Mouse (Mus musculus) small intestine, adult 2 months (tissue): ENCODE data around the gene Wdr89. TPM values are rescaled to one million over a fixed set of nuclear protein-coding genes. Genes with fewer than 3 reads are reported as not detected.

Source experiments
- H3K27ac ChIP-seq: fragments of 200-500 bp; 2 replicates; pipeline ENCODE4 v1.5.1; 2012; ENCODE audit warnings: low read depth, low read length, control low read depth, inconsistent platforms; ENCODE audit not compliant: insufficient read depth
- H3K27me3 ChIP-seq: fragments of 200-500 bp; 2 replicates; pipeline ENCODE4 v1.6.1; 2012; ENCODE audit warnings: mild to moderate bottlenecking, moderate library complexity, low read length, inconsistent platforms; ENCODE audit not compliant: control insufficient read depth, insufficient read depth
- H3K36me3 ChIP-seq: fragments of 200-500 bp; 2 replicates; pipeline ENCODE4 v1.6.1; 2012; ENCODE audit warnings: mild to moderate bottlenecking, low read length, control low read depth, inconsistent platforms; ENCODE audit not compliant: control insufficient read depth, insufficient read depth
- H3K4me1 ChIP-seq: fragments of 200-500 bp; 2 replicates; pipeline ENCODE4 v1.6.1; 2012; ENCODE audit warnings: low read length, inconsistent platforms, mixed read lengths; ENCODE audit not compliant: control insufficient read depth, insufficient read depth, insufficient read length
- H3K4me3 ChIP-seq: fragments of 200-500 bp; 2 replicates; pipeline ENCODE4 v1.5.1; 2012; ENCODE audit warnings: low read depth, mild to moderate bottlenecking, control low read depth, inconsistent platforms, low read length, moderate library complexity
- CTCF ChIP-seq: fragments of 200-500 bp; IDR thresholded peaks from 2 replicates; pipeline ENCODE4 v1.5.1; 2012; ENCODE audit warnings: low read depth, mild to moderate bottlenecking, control low read depth, inconsistent platforms, low read length, moderate library complexity, mixed read lengths; ENCODE audit not compliant: insufficient replicate concordance, insufficient read length; ENCODE audit errors: extremely low read depth
- POLR2A ChIP-seq: fragments of 200-500 bp; IDR thresholded peaks from 2 replicates; pipeline ENCODE4 v1.6.1; 2012; ENCODE audit warnings: low read depth, mild to moderate bottlenecking, control low read depth, inconsistent platforms, low read length, moderate library complexity
- WGBS: fragments of 180-500 bp; shearing (Covaris S2); methylation state at CpG from one replicate; pipeline ENCODE4 v1.1.7; 2018; 5-methylcytosine and 5-hydroxymethylcytosine counted together
- polyA plus RNA-seq: library from polyadenylated mRNA; depleted of rRNA; stranded (reverse); fragments of >200 nt; gene quantifications from 2 replicates; pipeline ENCODE4 v1.2.3, GENCODE M21; 2012

Gene Wdr89
- polyA plus RNA-seq, 1 experiment: 1.5 TPM

GRCm38 (mm10) chr12:75638345-75638744 lies 31.0 kb downstream of the Wdr89 start:
- Histone ChIP-seq H3K4me1 (no peaks in the 10 kb centered on the region), H3K27ac (no peak overlapping the region), H3K4me3 (no peak overlapping the region), H3K36me3 (no peaks in the 10 kb centered on the region), H3K27me3 (no peaks in the 10 kb centered on the region)
- 60% methylated on average over 2 of the region's 2 CpGs for WGBS
- TF ChIP-seq POLR2A (no peak), CTCF (no peak)

- no peak overlapping the region for H3K27ac ChIP-seq
- H3K36me3 ChIP-seq: no peaks in the 10 kb centered on the region
- no peak overlapping the region for H3K4me3 ChIP-seq
- WGBS: 65% methylated on average over 3 of the region's 3 CpGs
- H3K4me1 ChIP-seq: no peaks in the 10 kb centered on the region
- TF ChIP-seq CTCF (no peak), POLR2A (no peak)
- H3K27me3 ChIP-seq: no peaks in the 10 kb centered on the region
Observed at GRCm38 (mm10) chr12:75637103-75637502, 32.2 kb downstream of the Wdr89 start.

- 70% methylated on average over 10 of the region's 10 CpGs for WGBS
- no peaks in the 10 kb centered on the region for H3K4me1 ChIP-seq
Observed at GRCm38 (mm10) chr12:75635771-75636430, 33.4 kb downstream of the Wdr89 start.

DNA sequence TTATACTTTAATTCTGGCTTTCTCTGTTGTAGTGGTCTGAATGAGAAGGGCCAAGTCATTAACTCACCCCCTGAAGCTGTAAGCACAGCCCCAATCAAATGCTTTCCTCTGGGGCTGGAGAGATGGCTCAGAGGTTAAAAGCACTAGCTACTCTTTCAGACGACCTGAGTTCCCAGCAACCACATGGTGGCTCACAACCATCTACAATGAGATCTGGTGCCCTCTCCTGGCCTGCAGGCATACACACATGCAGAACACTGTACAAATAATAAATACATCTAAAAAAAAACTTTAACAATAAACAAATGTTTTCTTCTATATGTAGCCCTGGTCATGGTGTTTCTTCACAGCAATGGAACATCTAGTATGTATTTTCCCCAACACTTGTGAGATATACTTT lies 39.7 kb downstream of the Wdr89 start:
- no peaks in the 10 kb centered on the region for H3K36me3 ChIP-seq
- no peaks in the 10 kb centered on the region for H3K27me3 ChIP-seq
- no peaks in the 10 kb centered on the region for H3K4me1 ChIP-seq
- no peak for TF ChIP-seq CTCF
- no peak for TF ChIP-seq POLR2A
- WGBS: 64% methylated on average over 1 of the region's 1 CpGs
- no peak overlapping the region for H3K4me3 ChIP-seq
- no peak overlapping the region for H3K27ac ChIP-seq

More at GRCm38 (mm10) chr12:75635771-75636430, 33.4 kb downstream of the Wdr89 start:
- TF ChIP-seq POLR2A (no peak), CTCF (no peak)
- no peak overlapping the region for H3K4me3 ChIP-seq
- no peak overlapping the region for H3K27ac ChIP-seq
- no peaks in the 10 kb centered on the region for H3K27me3 ChIP-seq
- no peaks in the 10 kb centered on the region for H3K36me3 ChIP-seq

- H3K36me3 ChIP-seq: no peaks in the 10 kb centered on the region
- no peak overlapping the region for H3K4me3 ChIP-seq
- no peak overlapping the region for H3K27ac ChIP-seq
- TF ChIP-seq CTCF (no peak), POLR2A (no peak)
- H3K4me1 ChIP-seq: no peaks in the 10 kb centered on the region
- 91% methylated on average over 5 of the region's 5 CpGs for WGBS
- no peaks in the 10 kb centered on the region for H3K27me3 ChIP-seq
Observed at GRCm38 (mm10) chr12:75623292-75623691, 46.0 kb downstream of the Wdr89 start.

DNA sequence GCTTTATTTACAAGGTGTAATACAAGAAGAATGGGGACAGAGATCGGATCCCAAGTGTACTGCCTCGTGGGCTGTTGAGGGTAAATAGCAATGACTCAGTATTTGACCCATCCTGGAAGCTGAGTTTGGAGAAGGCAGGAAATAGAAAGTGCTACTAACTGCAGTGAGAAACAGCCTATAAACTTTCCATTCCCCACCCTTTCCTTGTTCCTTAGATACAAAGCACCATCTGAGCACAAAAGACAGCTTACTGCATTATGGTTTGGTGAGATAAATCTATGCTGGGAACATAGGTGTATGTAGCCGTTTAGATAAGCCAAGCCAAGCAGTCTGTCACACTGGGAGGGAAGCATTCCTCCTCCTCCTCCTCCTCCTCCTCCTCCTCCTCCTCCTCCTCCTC lies 46.5 kb downstream of the Wdr89 start:
- WGBS: 42% methylated on average over 3 of the region's 3 CpGs
- no peak overlapping the region for H3K4me3 ChIP-seq
- H3K27me3 ChIP-seq: no peaks in the 10 kb centered on the region
- no peaks in the 10 kb centered on the region for H3K36me3 ChIP-seq
- no peak overlapping the region for H3K27ac ChIP-seq
- no peaks in the 10 kb centered on the region for H3K4me1 ChIP-seq
- TF ChIP-seq POLR2A (no peak), CTCF (no peak)

DNA sequence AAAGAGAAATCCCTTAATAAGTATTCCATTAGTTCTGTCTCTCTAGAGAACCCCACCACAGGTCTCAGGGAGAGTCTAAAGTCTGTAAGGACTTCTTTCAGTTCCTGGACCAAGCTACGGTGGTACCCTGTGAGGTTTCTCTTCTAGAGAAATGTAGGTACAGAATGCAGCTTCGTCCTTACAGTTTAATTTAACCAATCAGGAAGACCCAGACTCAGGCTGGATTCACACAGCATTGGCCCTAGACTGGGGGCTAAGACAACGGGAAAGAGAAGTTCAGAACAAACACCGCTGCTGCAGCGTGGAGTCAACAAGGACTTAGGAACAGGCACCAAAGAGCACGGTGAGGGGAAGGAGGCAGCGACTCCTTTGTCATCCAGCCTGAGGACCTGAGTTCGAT lies 52.5 kb downstream of the Wdr89 start:
- Histone ChIP-seq H3K27me3 (no peaks in the 10 kb centered on the region), H3K4me1 (no peaks in the 10 kb centered on the region), H3K27ac (no peak overlapping the region), H3K36me3 (no peaks in the 10 kb centered on the region), H3K4me3 (no peak overlapping the region)
- TF ChIP-seq POLR2A: no peak
- no peak for TF ChIP-seq CTCF
- whole genome bisulfite sequencing: 82% methylated on average over 8 of the region's 8 CpGs
